Mouse (Mus musculus) liver, adult 2 months (tissue): ENCODE measurements around the gene Mcu.

Experiments used
- CTCF ChIP-seq: fragments of 200-500 bp; IDR thresholded peaks from 2 replicates; pipeline ENCODE4 v1.5.1; 2011; ENCODE audit warnings: low read depth, low read length, control low read depth
- POLR2A ChIP-seq: fragments of 200-500 bp; IDR thresholded peaks from 2 replicates; pipeline ENCODE4 v1.6.1; 2011; ENCODE audit warnings: low read length, control low read depth; ENCODE audit not compliant: insufficient read depth; ENCODE audit errors: extremely low read depth

DNA sequence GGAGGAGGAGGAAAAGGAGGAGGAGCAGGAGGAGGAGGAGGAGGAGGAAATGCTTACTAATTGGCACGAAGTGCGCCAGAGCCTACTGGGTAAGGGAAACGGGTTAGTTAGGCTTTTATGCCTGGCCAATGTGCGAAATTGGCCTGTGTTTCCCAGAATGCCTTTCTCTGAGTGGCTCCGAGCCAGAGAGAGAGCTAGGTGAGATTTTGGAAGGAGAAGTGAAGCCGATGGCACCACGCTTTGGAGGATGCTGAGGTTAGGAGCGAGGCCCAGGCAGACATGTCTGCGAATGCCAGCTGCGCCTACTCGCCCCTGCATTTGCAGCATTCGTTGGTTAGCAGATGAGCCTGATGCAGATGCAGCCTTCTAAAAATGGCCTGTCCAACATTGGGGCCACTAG is 156.7 kb downstream of the Mcu start:
- TF ChIP-seq CTCF (no peak), POLR2A (no peak)
